Comparison of ENCODE assay signal across 14 mouse cellular contexts in the genomic region with DNA sequence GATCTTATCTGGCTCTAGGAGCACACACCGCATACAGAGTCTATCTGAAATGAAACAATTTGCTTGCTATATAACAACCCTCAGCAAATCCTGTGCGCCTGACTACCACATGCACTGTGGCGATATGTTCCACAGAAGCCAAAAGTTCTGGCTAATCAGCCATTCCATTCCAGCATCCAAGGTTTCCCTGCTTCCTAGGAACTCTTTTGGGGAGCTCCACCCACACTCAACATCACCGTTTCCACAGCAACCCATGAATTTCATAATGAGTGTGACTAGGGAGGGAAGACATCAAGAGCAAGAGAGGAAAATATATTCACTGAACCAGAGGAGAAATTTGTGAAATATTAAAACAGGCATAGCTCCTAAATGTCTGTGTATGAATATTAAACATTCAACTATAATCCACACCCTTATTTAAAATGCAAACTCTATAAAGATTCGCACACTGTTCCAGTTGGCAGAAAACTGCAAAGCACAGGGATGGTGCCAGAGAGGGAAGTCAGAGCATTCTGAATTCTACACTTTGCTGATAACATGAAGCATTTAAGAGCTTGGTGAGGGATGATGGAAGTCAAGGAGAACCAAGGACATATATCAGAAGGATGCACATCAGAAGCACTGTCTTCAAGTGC.
DNase-seq lines count a peak whose midpoint lies in the region; ATAC-seq and TF ChIP-seq lines count a peak whose summit lies in the region.
"Had no signal": no experiment of that assay in that cellular context is flagged by ENCODE, and none has a peak within 500 bp of the region (broad histone marks: within the 10 kb centered on the region; RNA-seq: fewer than 3 reads in every experiment).

No protein-coding gene starts in this region.

- DNase-seq in hindbrain, embryonic 14.5 days (ENCODE audit: low spot score) = peak; percentile 25
- peak; percentile 90 for DNase-seq in layer of hippocampus, adult 9-11 months
- peak; percentile 72 to 84 for DNase-seq in right cerebral cortex, postnatal 10 days (ENCODE audit: low spot score in 2 of 2)
- DNase-seq in ovary, adult 18-20 months (ENCODE audit: low spot score) = no peak
- no peak for DNase-seq in Muller cell, postnatal 12 days (ENCODE audit: inconsistent ontology term)
- no peak for DNase-seq in cerebellum, adult 9-10 months
- DNase-seq: cerebellum, adult 2 months had no signal

- H3K9me3 ChIP-seq in hindbrain, embryonic 14.5 days (ENCODE audit: control insufficient read depth, low read length) = no peaks in the 10 kb centered on the region
- no peaks in the 10 kb centered on the region for H3K9me3 ChIP-seq in hindbrain, embryonic 12.5 days (replicated peaks)
- H3K9me3 ChIP-seq: embryonic facial prominence, embryonic 12.5 days; heart, embryonic 13.5 days; liver, embryonic 15.5 days had no signal

- no peaks in the 10 kb centered on the region for H3K4me1 ChIP-seq in hindbrain, embryonic 14.5 days (replicated peaks; ENCODE audit: control insufficient read depth, insufficient read depth, low read length)
- no peaks in the 10 kb centered on the region for H3K4me1 ChIP-seq in hindbrain, embryonic 12.5 days
- H3K4me1 ChIP-seq in cortical plate, adult 2 months (ENCODE audit: control insufficient read depth, insufficient read depth, low read length) = peaks cover 11% of the 10 kb centered on the region
- H3K4me1 ChIP-seq: embryonic facial prominence, embryonic 12.5 days; liver, embryonic 15.5 days had no signal

- H3K36me3 ChIP-seq in hindbrain, embryonic 14.5 days (replicated peaks; ENCODE audit: control insufficient read depth, insufficient read depth) = no peaks in the 10 kb centered on the region
- H3K36me3 ChIP-seq in hindbrain, embryonic 12.5 days = 0 out of 2 replicates have a peak, but pooled peaks cover 3% of the 10 kb centered on the region

- TF ChIP-seq CTCF in cortical plate, adult 2 months (IDR thresholded peaks at IDR 0.05; ENCODE audit: extremely low read depth, insufficient read depth, low read length) = no peak

- H3K27ac ChIP-seq in hindbrain, embryonic 14.5 days = no peak overlapping the region
- H3K27ac ChIP-seq in hindbrain, embryonic 12.5 days = no peak overlapping the region
- peak overlapping the region; percentile 71 for H3K27ac ChIP-seq in cortical plate, adult 2 months (ENCODE audit: insufficient read depth, low read length)
- H3K27ac ChIP-seq: embryonic facial prominence, embryonic 12.5 days; heart, embryonic 13.5 days; liver, embryonic 15.5 days; stomach, postnatal 0 days had no signal

- no peak for TF ChIP-seq POLR2A in cortical plate, adult 2 months (IDR thresholded peaks at IDR 0.05; ENCODE audit: extremely low read depth, insufficient read depth, low read length)

- WGBS in hindbrain, embryonic 14.5 days = 92% methylated on average over 5 of the region's 5 CpGs
- WGBS in hindbrain, embryonic 12.5 days = 94% methylated on average over 5 of the region's 5 CpGs

- no peak overlapping the region for H3K9ac ChIP-seq in hindbrain, embryonic 14.5 days
- H3K9ac ChIP-seq in hindbrain, embryonic 12.5 days = no peak overlapping the region
- H3K9ac ChIP-seq: embryonic facial prominence, embryonic 12.5 days; heart, embryonic 13.5 days; liver, embryonic 15.5 days had no signal

- H3K4me3 ChIP-seq in hindbrain, embryonic 14.5 days (replicated peaks; ENCODE audit: low read length) = no peak overlapping the region
- H3K4me3 ChIP-seq in hindbrain, embryonic 12.5 days = no peak overlapping the region
- no peak overlapping the region for H3K4me3 ChIP-seq in cortical plate, adult 2 months (ENCODE audit: insufficient read depth, low read length)
- H3K4me3 ChIP-seq: embryonic facial prominence, embryonic 12.5 days; heart, embryonic 13.5 days; liver, embryonic 15.5 days had no signal

- ATAC-seq in hindbrain, embryonic 14.5 days (ENCODE audit: low FRiP score) = no peak
- ATAC-seq in hindbrain, embryonic 12.5 days (ENCODE audit: low FRiP score) = no peak
- ATAC-seq: intestine, embryonic 16.5 days had no signal

- no peak overlapping the region for H3K4me2 ChIP-seq in hindbrain, embryonic 14.5 days (replicated peaks)
- H3K4me2 ChIP-seq in hindbrain, embryonic 12.5 days (replicated peaks) = no peak overlapping the region
- H3K4me2 ChIP-seq: embryonic facial prominence, embryonic 12.5 days; heart, embryonic 13.5 days; liver, embryonic 15.5 days had no signal

- no peaks in the 10 kb centered on the region for H3K27me3 ChIP-seq in hindbrain, embryonic 14.5 days (ENCODE audit: control insufficient read depth, insufficient read depth, low read length)
- H3K27me3 ChIP-seq in hindbrain, embryonic 12.5 days = no peaks in the 10 kb centered on the region
- H3K27me3 ChIP-seq: embryonic facial prominence, embryonic 12.5 days; heart, embryonic 13.5 days; liver, embryonic 15.5 days had no signal

Comparison
In these comparisons a context has a peak if more than half of its experiments do, and no peak if none do; other contexts are left out.
1. DNase-seq: peak in hindbrain, embryonic 14.5 days (single experiment), layer of hippocampus, adult 9-11 months (single experiment) and right cerebral cortex, postnatal 10 days (2 of 2); none in ovary, adult 18-20 months (single experiment), Muller cell, postnatal 12 days (single experiment) and cerebellum, adult 9-10 months (single experiment).